In the genomic region with DNA sequence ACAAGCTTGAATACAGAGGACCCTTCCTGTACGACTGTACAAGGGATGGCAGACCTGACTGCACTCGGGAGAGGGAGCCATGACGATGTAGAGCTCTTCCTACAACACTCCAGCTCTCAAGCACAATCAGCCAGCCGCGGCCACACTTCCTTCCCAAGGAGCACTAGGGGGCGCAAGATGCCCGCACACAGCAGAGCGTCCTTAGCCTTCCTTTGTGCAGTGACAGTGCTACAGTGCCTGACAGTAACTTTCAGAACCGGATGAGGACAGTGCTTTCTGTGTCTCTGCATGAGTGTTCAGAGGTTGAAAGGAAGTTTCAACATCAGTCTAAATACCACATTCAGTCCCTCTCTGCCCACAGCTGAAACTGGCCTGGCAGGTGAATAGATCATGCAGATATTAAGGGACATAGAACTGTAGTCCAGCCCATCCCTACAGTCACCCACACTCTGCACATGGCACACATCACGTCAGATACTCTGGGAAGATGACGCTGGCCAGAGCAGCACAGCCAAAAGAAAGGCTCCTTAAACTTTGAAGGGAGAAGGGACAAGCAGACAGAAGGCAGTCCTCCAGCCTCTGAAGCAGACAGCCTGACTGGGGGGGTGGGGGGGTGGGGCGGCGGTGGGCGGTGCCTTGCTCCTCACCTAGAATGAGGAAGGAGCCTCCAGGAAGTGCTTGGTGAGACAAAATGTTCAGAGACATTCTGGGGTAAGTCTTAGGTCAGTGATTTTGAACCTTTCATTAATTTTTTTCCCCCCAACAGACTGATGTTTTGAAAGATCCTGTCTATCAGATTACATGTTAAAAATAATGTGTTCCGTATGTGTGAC, we compare ENCODE assay signal across 8 mouse cellular contexts. TPM values are rescaled to one million over a fixed set of nuclear protein-coding genes. Genes with fewer than 3 reads are reported as not detected.
DNase-seq lines count a peak whose midpoint lies in the region; ATAC-seq lines count a peak whose summit lies in the region.

No protein-coding gene starts in this region.

- no peaks in the 10 kb centered on the region for H3K27me3 ChIP-seq in midbrain, embryonic 11.5 days (ENCODE audit: control insufficient read depth, insufficient read depth, low read length)

- no peaks in the 10 kb centered on the region for H3K9me3 ChIP-seq in midbrain, embryonic 11.5 days (ENCODE audit: control insufficient read depth, low read length)

- ATAC-seq in midbrain, embryonic 11.5 days (ENCODE audit: low FRiP score) = peak; percentile 33; the same call in 1 of the 2 replicates

- intact Hi-C loops in left cerebral cortex, postnatal 4 days (cut with DNase I) = no loop called here

- no peaks in the 10 kb centered on the region for H3K4me1 ChIP-seq in midbrain, embryonic 11.5 days (ENCODE audit: control insufficient read depth, insufficient read depth, low read length)

- H3K9ac ChIP-seq in midbrain, embryonic 11.5 days (ENCODE audit: low read length) = no peak overlapping the region

- no peak overlapping the region for H3K4me2 ChIP-seq in midbrain, embryonic 11.5 days

- peak; percentile 79 to 83 for DNase-seq in adrenal gland, adult 18-20 months (ENCODE audit: low spot score in 2 of 2)
- DNase-seq in embryo, embryonic 10.5 days (ENCODE audit: low spot score) = peak; percentile 86
- DNase-seq in gastrocnemius, postnatal 4 days (ENCODE audit: low spot score in 2 of 2) = peak; percentile 53 to 80
- peak; percentile 85 for DNase-seq in kidney, adult 18-20 months
- DNase-seq in left cerebral cortex, postnatal 4 days = peak; percentile 71
- peak; percentile 95 for DNase-seq in midbrain, embryonic 11.5 days (ENCODE audit: low spot score, missing footprints)
- DNase-seq in right cerebral cortex, postnatal 4 days = peak; percentile 78
- DNase-seq in urinary bladder, postnatal 4 days (ENCODE audit: low spot score in 2 of 2) = peak; percentile 72 to 81

- no peak overlapping the region for H3K4me3 ChIP-seq in midbrain, embryonic 11.5 days (ENCODE audit: low read depth, low read length)

- H3K27ac ChIP-seq in midbrain, embryonic 11.5 days (ENCODE audit: low read depth, low read length) = no peak overlapping the region

- H3K36me3 ChIP-seq in midbrain, embryonic 11.5 days (ENCODE audit: control insufficient read depth, insufficient read depth, low read length) = peaks cover 3% of the 10 kb centered on the region; the same call in 1 of the 2 replicates

- WGBS in midbrain, embryonic 11.5 days = 46% methylated on average over 15 of the region's 15 CpGs

RNA-seq across cellular contexts. Expression of a gene that starts 42.6 kb away (rescaled TPM):
- total RNA-seq in adrenal gland, adult 18-20 months (2021) = not detected
- under 1 TPM; 0.47 to 0.57 TPM for total RNA-seq in gastrocnemius, postnatal 4 days (2021)
- under 1 TPM; 0.58 to 0.92 TPM for total RNA-seq in left cerebral cortex, postnatal 4 days (2021)
- polyA plus RNA-seq in midbrain, embryonic 11.5 days (2014; fragmentation: Nextera tagmentation; extraction: Ambion mirVana) = 4.6 and 4.9 TPM in 2 replicates

RNA-seq across cellular contexts. Expression of a gene that starts 57.0 kb away (rescaled TPM):
- 1 to 10 TPM; 7.4 to 8.5 TPM for total RNA-seq in adrenal gland, adult 18-20 months (2021)
- total RNA-seq in gastrocnemius, postnatal 4 days (2021) = 10 to 100 TPM; 24.3 to 24.6 TPM
- 1 to 10 TPM; 5.8 to 6.3 TPM for total RNA-seq in left cerebral cortex, postnatal 4 days (2021)
- polyA plus RNA-seq in midbrain, embryonic 11.5 days (2014; fragmentation: Nextera tagmentation; extraction: Ambion mirVana) = 3.5 and 3.7 TPM in 2 replicates
